Mouse (Mus musculus) ES-E14 (cell line): ENCODE results near the gene Hacd2. TPM values are rescaled to one million over a fixed set of nuclear protein-coding genes. Genes with fewer than 3 reads are reported as not detected.

ENCODE experiments used
- DNase-seq: peaks from one replicate; pipeline ENCODE4 v3.0.0-alpha.2; 2013; ENCODE audit warnings: low read depth, low spot score
- H3K27ac ChIP-seq: 2 replicates; pipeline ENCODE4 v1.5.1; 2012; ENCODE audit warnings: low read depth, mild to moderate bottlenecking, low read length, moderate library complexity, mixed read lengths; ENCODE audit not compliant: poor library complexity, insufficient read depth, severe bottlenecking
- H3K36me3 ChIP-seq: 2 replicates; pipeline ENCODE4 v1.6.1; 2012; ENCODE audit warnings: mild to moderate bottlenecking, low read length, moderate library complexity, mixed read lengths; ENCODE audit not compliant: control insufficient read depth, poor library complexity, insufficient read depth, severe bottlenecking
- H3K4me1 ChIP-seq, 2 experiments: fragments of 150-350 bp in 1 of 2; sonication (generic) in 1 of 2; 2 replicates each; pipeline ENCODE4 v1.6.1; 2012; ENCODE audit warnings: low read length in 2 of 2, mild to moderate bottlenecking in 1 of 2, mixed read lengths in 1 of 2; ENCODE audit not compliant: control insufficient read depth in 2 of 2, insufficient read depth in 2 of 2, poor library complexity in 1 of 2
- H3K4me3 ChIP-seq, 2 experiments: fragments of 150-350 bp in 1 of 2; sonication (generic) in 1 of 2; 2 replicates each; pipeline ENCODE4 v1.5.1; 2012; ENCODE audit warnings: low read length in 2 of 2, low read depth in 1 of 2, mild to moderate bottlenecking in 1 of 2, mixed read lengths in 1 of 2; ENCODE audit not compliant: insufficient read depth in 1 of 2, poor library complexity in 1 of 2, severe bottlenecking in 1 of 2
- H3K9ac ChIP-seq: 2 replicates; pipeline ENCODE4 v1.6.1; 2012; ENCODE audit warnings: low read depth, mild to moderate bottlenecking, low read length, mixed read lengths; ENCODE audit not compliant: poor library complexity, insufficient read depth, severe bottlenecking
- H3K9me3 ChIP-seq: fragments of 150-350 bp; sonication (generic); 2 replicates; pipeline ENCODE4 v1.6.1; 2012; ENCODE audit warnings: low read depth, mild to moderate bottlenecking, low read length; ENCODE audit not compliant: control insufficient read depth, insufficient read depth
- CHD2 ChIP-seq: IDR thresholded peaks from 2 replicates; pipeline ENCODE4 v1.6.1; 2014; ENCODE audit warnings: mild to moderate bottlenecking, low read depth, low read length, inconsistent platforms
- HCFC1 ChIP-seq: IDR thresholded peaks from 2 replicates; pipeline ENCODE4 v1.6.1; 2012; ENCODE audit warnings: low read length, inconsistent platforms, borderline replicate concordance; ENCODE audit not compliant: insufficient read depth
- MAFK ChIP-seq: IDR thresholded peaks from 2 replicates; pipeline ENCODE4 v1.6.1; 2014; ENCODE audit warnings: mild to moderate bottlenecking, low read depth, low read length, inconsistent platforms; ENCODE audit not compliant: insufficient read depth
- ZC3H11A ChIP-seq: IDR thresholded peaks from 2 replicates; pipeline ENCODE4 v1.6.1; 2012; ENCODE audit warnings: low read depth, mild to moderate bottlenecking, inconsistent platforms, low read length, borderline replicate concordance
- ZNF384 ChIP-seq: IDR thresholded peaks from 2 replicates; pipeline ENCODE4 v1.6.1; 2012; ENCODE audit warnings: low read depth, low read length, inconsistent platforms
- in situ Hi-C, 2 experiments: fragments of 600-800 bp; cut with MboI; formaldehyde crosslinking; loops; one replicate each; pipeline ENCODE4 v1.15.1; 2025; ENCODE audit warnings: low sequenced_read_pairs in 2 of 2, inconsistent platforms in 1 of 2; ENCODE audit not compliant: unreplicated experiment in 2 of 2
- total RNA-seq: library from RNA; depleted of rRNA; stranded (reverse); fragments of 300-350 nt; gene quantifications from 2 replicates; pipeline ENCODE4 v1.2.3, GENCODE M21; 2012

The Hacd2 gene
- total RNA-seq, 1 experiment, result 98.8 TPM

GRCm38 (mm10) chr16:35041001-35041400 lies 18.8 kb downstream of the Hacd2 start:
- H3K27ac ChIP-seq, result no peak overlapping the region
- in situ Hi-C loops, result no loop called here
- no peaks in the 10 kb centered on the region for H3K9me3 ChIP-seq
- DNase-seq, result no peak
- H3K36me3 ChIP-seq, result peaks cover 19% of the 10 kb centered on the region
- no peak overlapping the region for H3K4me3 ChIP-seq
- no peak overlapping the region for H3K9ac ChIP-seq
- peaks cover 7 to 32% of the 10 kb centered on the region in 2 experiments; a peak in 2 of 4 replicates for H3K4me1 ChIP-seq
- TF ChIP-seq ZNF384, result no peak
- TF ChIP-seq CHD2, result no peak
- no peak for TF ChIP-seq HCFC1

GRCm38 (mm10) chr16:35046081-35046775 lies 24.0 kb downstream of the Hacd2 start:
- Histone ChIP-seq H3K27ac (no peak overlapping the region), H3K9ac (no peak overlapping the region), H3K4me1 (peaks cover 0 to 16% of the 10 kb centered on the region in 2 experiments; a peak in 2 of 4 replicates), H3K4me3 (no peak overlapping the region), H3K36me3 (peaks cover 22% of the 10 kb centered on the region), H3K9me3 (no peaks in the 10 kb centered on the region)
- in situ Hi-C loops, result no loop called here
- DNase-seq, result no peak
- TF ChIP-seq HCFC1, result no peak
- TF ChIP-seq MAFK, result no peak
- no peak for TF ChIP-seq CHD2
- TF ChIP-seq ZNF384, result no peak
- TF ChIP-seq ZC3H11A, result no peak

DNA sequence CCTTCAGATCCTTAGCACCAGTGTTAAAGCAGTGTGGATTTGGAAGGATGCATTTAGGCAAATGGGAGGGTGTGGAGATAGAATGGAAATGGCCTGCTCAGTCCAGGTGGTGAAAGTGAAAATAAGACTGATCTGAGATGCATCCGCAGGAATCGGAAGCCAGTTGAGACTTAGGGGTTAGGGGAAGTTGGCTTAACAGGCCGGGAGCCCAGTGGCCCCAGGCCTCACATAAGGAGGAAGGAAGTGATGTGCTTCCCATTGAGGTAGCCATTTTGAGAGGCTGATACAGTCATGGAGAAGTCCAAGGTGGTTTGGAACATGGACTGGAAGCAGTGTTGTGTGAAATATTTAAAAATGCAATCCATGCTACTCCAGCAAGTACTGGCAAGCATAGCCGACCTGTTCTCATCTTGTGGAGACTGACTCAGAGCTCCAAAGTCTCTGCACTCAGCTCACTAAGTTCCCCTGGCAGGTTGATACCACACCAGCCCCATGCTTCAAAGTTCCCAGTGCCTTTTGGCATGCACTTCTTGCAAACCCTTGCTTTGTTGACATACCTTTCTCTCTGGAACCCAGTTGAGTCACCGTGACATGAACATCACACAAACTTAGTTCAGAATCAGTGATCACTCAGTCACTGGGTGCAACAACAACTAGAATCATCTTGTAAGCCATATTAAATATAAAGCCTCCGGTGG lies 25.2 kb downstream of the Hacd2 start:
- Histone ChIP-seq H3K9me3 (no peaks in the 10 kb centered on the region), H3K4me3 (no peak overlapping the region), H3K4me1 (peaks cover 0 to 16% of the 10 kb centered on the region in 2 experiments; a peak in 2 of 4 replicates), H3K36me3 (peaks cover 26% of the 10 kb centered on the region), H3K9ac (no peak overlapping the region), H3K27ac (no peak overlapping the region)
- DNase-seq, result no peak
- in situ Hi-C loops, result no loop called here
- TF ChIP-seq MAFK (no peak), ZC3H11A (no peak), CHD2 (no peak), ZNF384 (no peak), HCFC1 (no peak)

DNA sequence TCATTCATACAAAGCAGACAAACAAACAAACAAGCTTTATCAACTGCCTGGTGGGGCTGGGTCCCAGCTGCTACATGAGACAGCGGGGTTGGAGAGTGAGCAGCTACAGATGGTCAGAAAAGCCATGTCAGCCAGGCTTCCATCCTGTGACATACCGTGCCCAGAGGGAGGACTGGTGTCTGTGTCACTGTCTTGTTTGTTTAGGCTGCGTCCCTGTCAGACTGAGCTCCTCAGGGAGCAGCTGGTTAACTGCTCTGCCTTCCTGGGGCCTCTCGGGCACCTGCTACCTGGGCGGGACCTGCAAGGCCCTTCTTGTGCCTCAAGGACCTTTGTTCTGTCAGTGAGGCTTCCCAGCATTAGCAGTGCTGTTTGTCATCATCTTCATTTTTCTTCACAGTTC lies 28.8 kb downstream of the Hacd2 start:
- Histone ChIP-seq H3K4me1 (peaks cover 0 to 9% of the 10 kb centered on the region in 2 experiments; a peak in 2 of 4 replicates), H3K4me3 (no peak overlapping the region), H3K9ac (no peak overlapping the region), H3K9me3 (no peaks in the 10 kb centered on the region), H3K36me3 (peaks cover 28% of the 10 kb centered on the region), H3K27ac (no peak overlapping the region)
- TF ChIP-seq CHD2 (no peak), ZNF384 (no peak), ZC3H11A (no peak), MAFK (no peak), HCFC1 (no peak)
- in situ Hi-C loops, result no loop called here
- no peak for DNase-seq
